In the genomic region with DNA sequence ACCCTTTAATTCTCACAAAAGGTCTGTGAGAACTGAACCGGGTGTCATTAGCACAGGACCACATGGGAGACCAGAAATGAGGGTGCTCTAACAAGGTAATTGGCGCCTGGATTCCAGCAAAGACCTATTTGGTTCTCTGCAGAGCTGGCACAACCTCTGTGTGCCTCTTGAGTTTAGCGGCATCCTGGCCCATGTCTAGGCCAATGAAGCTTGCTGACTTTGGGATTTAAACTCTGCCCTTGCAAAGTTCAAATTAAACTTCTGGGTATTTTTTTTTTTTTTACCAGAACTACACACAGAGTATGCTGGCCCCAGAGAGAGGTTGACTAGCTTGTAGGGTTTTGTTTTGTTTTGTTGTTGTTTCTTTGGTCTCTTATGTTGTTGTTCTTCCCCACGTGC, we compare ENCODE assay signal across 13 mouse cellular contexts.
DNase-seq lines count a peak whose midpoint lies in the region; ATAC-seq and TF ChIP-seq lines count a peak whose summit lies in the region.
"Had no signal": no experiment of that assay in that cellular context is flagged by ENCODE, and none has a peak within 500 bp of the region (broad histone marks: within the 10 kb centered on the region; RNA-seq: fewer than 3 reads in every experiment).

No protein-coding gene starts in this region.

- H3K4me2 ChIP-seq in heart, embryonic 13.5 days, result peak overlapping the region; percentile 71
- H3K4me2 ChIP-seq: forebrain, embryonic 15.5 days; liver, embryonic 13.5 days; midbrain, embryonic 15.5 days had no signal

- H3K4me1 ChIP-seq in heart, embryonic 13.5 days, result peaks cover 76% of the 10 kb centered on the region
- H3K4me1 ChIP-seq in heart, adult 2 months (ENCODE audit: control insufficient read depth, insufficient read depth, low read length), result peaks cover 4% of the 10 kb centered on the region
- H3K4me1 ChIP-seq in kidney, adult 2 months (ENCODE audit: control insufficient read depth, insufficient read depth, low read length), result peaks cover 25% of the 10 kb centered on the region; the same call in 1 of the 2 replicates
- peaks cover 21% of the 10 kb centered on the region for H3K4me1 ChIP-seq in cerebellum, adult 2 months (ENCODE audit: control insufficient read depth, insufficient read depth, low read length)

- H3K27ac ChIP-seq in heart, embryonic 13.5 days (replicated peaks), result peak overlapping the region; percentile 91
- H3K27ac ChIP-seq in heart, adult 2 months, result no peak overlapping the region
- H3K27ac ChIP-seq in kidney, adult 2 months (ENCODE audit: insufficient read depth, low read depth, low read length), result peak overlapping the region; percentile 51
- H3K27ac ChIP-seq in cerebellum, adult 2 months (ENCODE audit: insufficient read depth, low read length), result no peak overlapping the region
- H3K27ac ChIP-seq: forebrain, embryonic 15.5 days; liver, embryonic 13.5 days; midbrain, embryonic 15.5 days had no signal

- 70% methylated on average over 4 of the region's 4 CpGs for WGBS in heart, embryonic 13.5 days
- 64% methylated on average over 4 of the region's 4 CpGs for WGBS in heart, adult 2 months
- 36% methylated on average over 4 of the region's 4 CpGs for WGBS in kidney, adult 2 months
- WGBS in cerebellum, adult 2 months, result 86% methylated on average over 4 of the region's 4 CpGs

- no peak for ATAC-seq in heart, embryonic 13.5 days (ENCODE audit: extremely low read depth, insufficient number of reproducible peaks, low FRiP score, low TSS enrichment)
- ATAC-seq: forebrain, embryonic 15.5 days; midbrain, embryonic 15.5 days had no signal

- peak overlapping the region; percentile 87 for H3K9ac ChIP-seq in heart, embryonic 13.5 days
- no peak overlapping the region for H3K9ac ChIP-seq in heart, adult 2 months (ENCODE audit: low read depth, low read length)
- H3K9ac ChIP-seq: forebrain, embryonic 15.5 days; liver, embryonic 13.5 days; midbrain, embryonic 15.5 days had no signal

- no peaks in the 10 kb centered on the region for H3K9me3 ChIP-seq in heart, embryonic 13.5 days
- H3K9me3 ChIP-seq: forebrain, embryonic 15.5 days; liver, embryonic 13.5 days; midbrain, embryonic 15.5 days had no signal

- no peaks in the 10 kb centered on the region for H3K79me2 ChIP-seq in heart, adult 2 months (replicated peaks; ENCODE audit: control insufficient read depth, insufficient read depth, low read length)

- TF ChIP-seq CTCF in heart, adult 2 months (IDR thresholded peaks at IDR 0.05), result no peak
- TF ChIP-seq CTCF in kidney, adult 2 months (conservative IDR thresholded peaks at IDR 0.05; ENCODE audit: insufficient read depth, insufficient read length, low read depth, low read length), result no peak
- TF ChIP-seq CTCF in cerebellum, adult 2 months (IDR thresholded peaks at IDR 0.05; ENCODE audit: borderline replicate concordance, insufficient read depth, low read depth, low read length), result no peak

- no peaks in the 10 kb centered on the region for H3K36me3 ChIP-seq in heart, embryonic 13.5 days
- H3K36me3 ChIP-seq in heart, adult 2 months (ENCODE audit: control insufficient read depth, insufficient read depth, low read length), result no peaks in the 10 kb centered on the region; the same call in 1 of the 2 replicates
- no peaks in the 10 kb centered on the region for H3K36me3 ChIP-seq in kidney, adult 2 months (ENCODE audit: control insufficient read depth, insufficient read depth, low read length)
- H3K36me3 ChIP-seq: forebrain, embryonic 15.5 days; liver, embryonic 13.5 days; midbrain, embryonic 15.5 days had no signal

- intact Hi-C loops in heart, adult 2 months (cut with DNase I), result no loop called here

- no peak for DNase-seq in heart, adult 2 months
- peak; percentile 82 for DNase-seq in kidney, adult 2 months
- DNase-seq in kidney, adult 18-20 months, result no peak
- DNase-seq in testis, postnatal 10 days (ENCODE audit: low spot score), result peak; percentile 29
- no peak for DNase-seq in testis, postnatal 14 days (ENCODE audit: low spot score)
- no peak for DNase-seq in cerebellum, adult 2 months
- DNase-seq in left cerebral cortex, adult 9 months (ENCODE audit: low spot score in 2 of 2), result no peak
- DNase-seq: adrenal gland, adult 8-10 months; cerebellum, postnatal 25 days; liver, embryonic 13.5 days had no signal

- H3K4me3 ChIP-seq in heart, embryonic 13.5 days, result peak overlapping the region; percentile 62
- no peak overlapping the region for H3K4me3 ChIP-seq in heart, adult 2 months
- no peak overlapping the region for H3K4me3 ChIP-seq in kidney, adult 2 months (ENCODE audit: insufficient read depth, low read depth, low read length)
- H3K4me3 ChIP-seq in cerebellum, adult 2 months (replicated peaks; ENCODE audit: insufficient read depth, low read depth, low read length), result no peak overlapping the region
- H3K4me3 ChIP-seq: forebrain, embryonic 15.5 days; liver, embryonic 13.5 days; midbrain, embryonic 15.5 days had no signal

- TF ChIP-seq EP300 in heart, adult 2 months (IDR thresholded peaks at IDR 0.05; ENCODE audit: insufficient read depth, low read depth, low read length), result no peak

- no peaks in the 10 kb centered on the region for H3K27me3 ChIP-seq in heart, embryonic 13.5 days (replicated peaks)
- no peaks in the 10 kb centered on the region for H3K27me3 ChIP-seq in heart, adult 2 months (ENCODE audit: control insufficient read depth, insufficient read depth, low read length)
- H3K27me3 ChIP-seq in kidney, adult 2 months (replicated peaks; ENCODE audit: control insufficient read depth, insufficient read depth, low read length), result no peaks in the 10 kb centered on the region
- no peaks in the 10 kb centered on the region for H3K27me3 ChIP-seq in cerebellum, adult 2 months (ENCODE audit: control insufficient read depth, insufficient read depth, low read length)
- H3K27me3 ChIP-seq: forebrain, embryonic 15.5 days; midbrain, embryonic 15.5 days had no signal

- no peak for TF ChIP-seq POLR2A in heart, adult 2 months (IDR thresholded peaks at IDR 0.05; ENCODE audit: insufficient read depth, low read depth, low read length)
- no peak for TF ChIP-seq POLR2A in kidney, adult 2 months (IDR thresholded peaks at IDR 0.05; ENCODE audit: low read depth, low read length)
- no peak for TF ChIP-seq POLR2A in cerebellum, adult 2 months (IDR thresholded peaks at IDR 0.05; ENCODE audit: borderline replicate concordance, insufficient read depth, low read length)

Comparison
In these comparisons a context has a peak if more than half of its experiments do, and no peak if none do; other contexts are left out.
1. H3K27ac ChIP-seq: peak in heart, embryonic 13.5 days (single experiment) and kidney, adult 2 months (single experiment); none in heart, adult 2 months (single experiment) and cerebellum, adult 2 months (single experiment).
2. DNase-seq: peak in kidney, adult 2 months (single experiment) and testis, postnatal 10 days (single experiment); none in heart, adult 2 months (0 of 2), kidney, adult 18-20 months (single experiment), testis, postnatal 14 days (single experiment), cerebellum, adult 2 months (0 of 2) and left cerebral cortex, adult 9 months (0 of 2).